Mouse (Mus musculus): ENCODE measurements at regions not wholly inside any gene's neighbourhood (a gene's known extent, or its start where the extent isn't known, plus 50 kb on each side); places are given as distances from the start of the nearest gene placed in this dataset.

DNA sequence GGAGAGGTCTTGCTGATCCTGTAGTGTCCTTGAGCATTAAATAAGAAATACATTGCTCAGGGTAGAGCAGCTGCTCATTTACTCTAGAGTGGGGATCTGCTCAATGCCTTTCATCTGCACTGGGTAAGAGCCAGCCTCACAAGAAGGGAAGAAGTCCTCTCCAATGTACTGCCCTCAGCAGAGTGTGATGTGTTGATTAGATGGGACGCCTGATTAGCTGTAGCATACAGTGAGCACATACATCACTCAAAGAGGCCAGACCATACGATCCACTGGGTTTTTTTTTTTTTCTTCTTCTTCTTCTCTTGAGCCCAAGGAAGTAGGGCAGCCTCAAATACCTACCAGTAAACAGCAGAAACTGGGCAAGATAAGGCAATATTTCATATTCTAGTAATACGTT is 140.7 kb downstream of the Ube2e3 start:
- TF ChIP-seq POLR2A (IDR thresholded peaks at IDR 0.05; ENCODE audit: low read depth, low read length) (no peak), CTCF (conservative IDR thresholded peaks at IDR 0.05; ENCODE audit: insufficient read depth, insufficient read length, low read depth, low read length) (no peak)

Measured in kidney, adult 2 months (tissue).